Mouse (Mus musculus): ENCODE results near the gene Zfp866. TPM values are rescaled to one million over a fixed set of nuclear protein-coding genes. Genes with fewer than 3 reads are reported as not detected.

Gene Zfp866
- total and polyA plus RNA-seq, 2 experiments, result 4.6 to 13.1 TPM

GRCm38 (mm10) chr8:69808094-69808863 is 17.3 kb upstream of the Zfp866 start, which contains the start of gene Gmip:
Gmip (plus strand) TSS chr8:69808679.
- H3K4me1 ChIP-seq (ENCODE audit: control insufficient read depth, insufficient read depth, low read length), result 0 out of 2 replicates have a peak, but pooled peaks cover 3% of the 10 kb centered on the region
- peaks cover 10% of the 10 kb centered on the region for H3K36me3 ChIP-seq (ENCODE audit: control insufficient read depth, insufficient read depth, low read length)
- peak within 1 kb of the TSS; percentile 62 for H3K4me3 ChIP-seq (ENCODE audit: insufficient read depth, low read depth, low read length)
- WGBS, result 8% methylated on average over 28 of the region's 28 CpGs
- TF ChIP-seq POLR2A (IDR thresholded peaks at IDR 0.05; ENCODE audit: extremely low read depth, insufficient read depth, low read length), result 0 out of 2 replicates have a peak, but pooled peaks have one; percentile 29
- no peak for TF ChIP-seq CTCF (IDR thresholded peaks at IDR 0.05; ENCODE audit: low read depth, low read length)
- no peak within 1 kb of the TSS for H3K27ac ChIP-seq (replicated peaks; ENCODE audit: insufficient read depth, low read depth, low read length)
- H3K79me2 ChIP-seq (ENCODE audit: control insufficient read depth, insufficient read depth, low read length), result no peaks in the 10 kb centered on the region
- H3K9ac ChIP-seq (ENCODE audit: low read depth, low read length), result peak within 1 kb of the TSS; percentile 55
- peak; percentile 41 for DNase-seq (ENCODE audit: extremely low read depth, low read depth, low spot score)
- H3K27me3 ChIP-seq (ENCODE audit: control insufficient read depth, insufficient read depth, low read length), result no peaks in the 10 kb centered on the region

- Histone ChIP-seq H3K79me2 (ENCODE audit: control insufficient read depth, insufficient read depth, low read length) (no peaks in the 10 kb centered on the region), H3K27ac (replicated peaks; ENCODE audit: insufficient read depth, low read depth, low read length) (no peak overlapping the region), H3K9ac (ENCODE audit: low read depth, low read length) (no peak overlapping the region), H3K4me3 (ENCODE audit: insufficient read depth, low read depth, low read length) (no peak overlapping the region), H3K36me3 (ENCODE audit: control insufficient read depth, insufficient read depth, low read length) (peaks cover 19% of the 10 kb centered on the region), H3K4me1 (ENCODE audit: control insufficient read depth, insufficient read depth, low read length) (0 out of 2 replicates have a peak, but pooled peaks cover 3% of the 10 kb centered on the region), H3K27me3 (ENCODE audit: control insufficient read depth, insufficient read depth, low read length) (no peaks in the 10 kb centered on the region)
- TF ChIP-seq CTCF (IDR thresholded peaks at IDR 0.05; ENCODE audit: low read depth, low read length) (no peak), POLR2A (IDR thresholded peaks at IDR 0.05; ENCODE audit: extremely low read depth, insufficient read depth, low read length) (no peak)
- WGBS, result 76% methylated on average over 5 of the region's 5 CpGs
- DNase-seq (ENCODE audit: extremely low read depth, low read depth, low spot score), result no peak
These were observed 16.3 kb upstream of the Zfp866 start for GRCm38 (mm10) chr8:69807236-69807635.

- Histone ChIP-seq H3K9ac (ENCODE audit: low read depth, low read length) (no peak overlapping the region), H3K27ac (replicated peaks; ENCODE audit: insufficient read depth, low read depth, low read length) (no peak overlapping the region), H3K27me3 (ENCODE audit: control insufficient read depth, insufficient read depth, low read length) (no peaks in the 10 kb centered on the region), H3K36me3 (ENCODE audit: control insufficient read depth, insufficient read depth, low read length) (peaks cover 29% of the 10 kb centered on the region), H3K79me2 (ENCODE audit: control insufficient read depth, insufficient read depth, low read length) (no peaks in the 10 kb centered on the region), H3K4me3 (ENCODE audit: insufficient read depth, low read depth, low read length) (no peak overlapping the region), H3K4me1 (ENCODE audit: control insufficient read depth, insufficient read depth, low read length) (0 out of 2 replicates have a peak, but pooled peaks cover 3% of the 10 kb centered on the region)
- TF ChIP-seq CTCF (IDR thresholded peaks at IDR 0.05; ENCODE audit: low read depth, low read length) (no peak), POLR2A (IDR thresholded peaks at IDR 0.05; ENCODE audit: extremely low read depth, insufficient read depth, low read length) (no peak)
- no peak for DNase-seq (ENCODE audit: extremely low read depth, low read depth, low spot score)
- WGBS, result 87% methylated on average over 9 of the region's 9 CpGs
These were observed 14.5 kb upstream of the Zfp866 start for GRCm38 (mm10) chr8:69805491-69805890.

- WGBS, result 94% methylated on average over 10 of the region's 10 CpGs
- 0 out of 2 replicates have a peak, but pooled peaks cover 3% of the 10 kb centered on the region for H3K4me1 ChIP-seq (ENCODE audit: control insufficient read depth, insufficient read depth, low read length)
- TF ChIP-seq CTCF (IDR thresholded peaks at IDR 0.05; ENCODE audit: low read depth, low read length), result no peak
- no peak for TF ChIP-seq POLR2A (IDR thresholded peaks at IDR 0.05; ENCODE audit: extremely low read depth, insufficient read depth, low read length)
- no peak overlapping the region for H3K9ac ChIP-seq (ENCODE audit: low read depth, low read length)
- no peak overlapping the region for H3K27ac ChIP-seq (replicated peaks; ENCODE audit: insufficient read depth, low read depth, low read length)
- H3K36me3 ChIP-seq (ENCODE audit: control insufficient read depth, insufficient read depth, low read length), result peaks cover 32% of the 10 kb centered on the region
- H3K27me3 ChIP-seq (ENCODE audit: control insufficient read depth, insufficient read depth, low read length), result no peaks in the 10 kb centered on the region
- H3K4me3 ChIP-seq (ENCODE audit: insufficient read depth, low read depth, low read length), result no peak overlapping the region
- no peak for DNase-seq (ENCODE audit: extremely low read depth, low read depth, low spot score)
- H3K79me2 ChIP-seq (ENCODE audit: control insufficient read depth, insufficient read depth, low read length), result no peaks in the 10 kb centered on the region
These were observed 14.1 kb upstream of the Zfp866 start for GRCm38 (mm10) chr8:69805086-69805485.

- 0 out of 2 replicates have a peak, but pooled peaks cover 3% of the 10 kb centered on the region for H3K4me1 ChIP-seq (ENCODE audit: control insufficient read depth, insufficient read depth, low read length)
- H3K4me3 ChIP-seq (ENCODE audit: insufficient read depth, low read depth, low read length), result no peak overlapping the region
- no peak overlapping the region for H3K9ac ChIP-seq (ENCODE audit: low read depth, low read length)
- 93% methylated on average over 6 of the region's 6 CpGs for WGBS
- H3K79me2 ChIP-seq (ENCODE audit: control insufficient read depth, insufficient read depth, low read length), result no peaks in the 10 kb centered on the region
- TF ChIP-seq CTCF (IDR thresholded peaks at IDR 0.05; ENCODE audit: low read depth, low read length), result no peak
- TF ChIP-seq POLR2A (IDR thresholded peaks at IDR 0.05; ENCODE audit: extremely low read depth, insufficient read depth, low read length), result no peak
- no peak overlapping the region for H3K27ac ChIP-seq (replicated peaks; ENCODE audit: insufficient read depth, low read depth, low read length)
- H3K27me3 ChIP-seq (ENCODE audit: control insufficient read depth, insufficient read depth, low read length), result no peaks in the 10 kb centered on the region
- no peak for DNase-seq (ENCODE audit: extremely low read depth, low read depth, low spot score)
- peaks cover 37% of the 10 kb centered on the region for H3K36me3 ChIP-seq (ENCODE audit: control insufficient read depth, insufficient read depth, low read length)
These were observed 13.6 kb upstream of the Zfp866 start for GRCm38 (mm10) chr8:69804537-69804936.

- Histone ChIP-seq H3K27me3 (ENCODE audit: control insufficient read depth, insufficient read depth, low read length) (no peaks in the 10 kb centered on the region), H3K79me2 (ENCODE audit: control insufficient read depth, insufficient read depth, low read length) (no peaks in the 10 kb centered on the region), H3K4me1 (ENCODE audit: control insufficient read depth, insufficient read depth, low read length) (no peaks in the 10 kb centered on the region), H3K36me3 (ENCODE audit: control insufficient read depth, insufficient read depth, low read length) (peaks cover 45% of the 10 kb centered on the region), H3K9ac (ENCODE audit: low read depth, low read length) (no peak overlapping the region), H3K4me3 (ENCODE audit: insufficient read depth, low read depth, low read length) (no peak overlapping the region), H3K27ac (replicated peaks; ENCODE audit: insufficient read depth, low read depth, low read length) (no peak overlapping the region)
- 92% methylated on average over 7 of the region's 7 CpGs for WGBS
- TF ChIP-seq CTCF (IDR thresholded peaks at IDR 0.05; ENCODE audit: low read depth, low read length) (no peak), POLR2A (IDR thresholded peaks at IDR 0.05; ENCODE audit: extremely low read depth, insufficient read depth, low read length) (no peak)
- no peak for DNase-seq (ENCODE audit: extremely low read depth, low read depth, low spot score)
These were observed 12.4 kb upstream of the Zfp866 start for GRCm38 (mm10) chr8:69803366-69803765.
